Mouse (Mus musculus) A20 (cell line): ENCODE results near the gene Rgl1.

ENCODE experiments used
- DNase-seq: peaks from one replicate; pipeline ENCODE4 v3.0.0-alpha.2; 2011; ENCODE audit warnings: low read depth, low spot score

Rgl1 gene

DNA sequence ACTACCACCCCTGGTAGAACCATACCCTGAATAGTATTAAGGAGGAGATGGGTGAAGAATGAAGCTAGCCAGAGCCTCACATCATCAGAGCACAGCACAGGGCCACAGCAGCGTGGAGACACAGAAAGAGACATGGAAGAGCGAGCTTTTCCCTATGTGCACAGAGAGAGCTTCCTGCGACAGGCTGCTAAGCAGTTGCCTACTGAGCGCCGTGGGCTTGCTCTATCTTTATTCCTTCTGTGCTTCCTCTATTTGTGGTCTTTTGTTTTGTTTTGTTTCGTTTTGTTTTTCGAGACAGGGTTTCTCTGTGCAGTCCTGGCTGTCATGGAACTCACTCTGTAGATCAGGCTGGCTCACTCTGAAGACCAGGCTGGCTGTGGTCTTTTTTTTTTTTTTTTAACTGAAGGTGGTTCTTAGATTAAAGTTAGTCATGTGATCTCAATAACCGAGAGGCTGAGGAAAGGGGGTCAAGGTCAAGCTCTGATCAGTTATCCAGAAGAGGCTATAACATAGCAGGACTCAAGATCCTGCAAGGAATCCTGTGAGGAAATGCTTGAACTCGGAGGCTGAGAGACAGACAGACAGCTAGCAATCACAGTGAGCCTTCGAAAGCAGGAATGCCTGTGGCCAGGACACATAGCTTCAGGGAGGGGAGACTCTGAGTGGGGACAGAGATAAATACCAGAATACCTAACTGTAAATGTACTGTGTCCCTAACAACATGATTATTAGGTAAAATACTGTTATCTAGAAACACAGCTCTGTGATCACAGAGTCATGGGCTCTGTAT, 150.0 kb downstream of the Rgl1 start:
- peak; percentile 9 for DNase-seq

DNA sequence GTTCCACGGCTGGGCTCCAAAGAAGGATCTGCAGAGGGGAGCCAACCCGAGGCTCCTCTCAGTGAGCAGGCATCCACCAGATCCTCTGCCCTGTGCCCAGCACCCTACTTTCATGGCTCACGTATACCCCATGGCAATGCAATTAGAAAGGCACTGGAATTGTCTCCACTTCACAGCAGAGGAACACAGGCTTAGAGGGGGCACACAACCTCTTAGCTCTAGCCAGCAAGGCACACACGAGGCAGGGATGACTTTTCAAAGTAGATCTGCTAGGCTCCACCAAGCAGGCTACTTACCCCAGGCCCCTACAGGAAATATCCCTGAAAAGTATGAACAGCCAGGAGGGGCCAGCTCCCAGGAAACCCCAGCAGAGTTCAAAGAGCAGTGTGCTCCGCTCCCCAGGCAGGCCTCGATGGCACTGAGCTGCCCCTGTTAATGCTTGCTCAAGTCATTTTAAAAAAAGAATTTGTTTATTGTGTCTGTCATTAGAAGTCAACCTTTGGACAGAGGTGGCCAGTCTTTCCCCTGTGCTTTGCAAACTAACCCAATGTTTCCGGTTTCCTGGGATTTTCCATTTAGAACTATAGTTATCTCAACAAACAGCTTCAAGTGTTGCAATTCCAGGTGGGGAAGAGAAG, 151.3 kb downstream of the Rgl1 start:
- no peak for DNase-seq

DNA sequence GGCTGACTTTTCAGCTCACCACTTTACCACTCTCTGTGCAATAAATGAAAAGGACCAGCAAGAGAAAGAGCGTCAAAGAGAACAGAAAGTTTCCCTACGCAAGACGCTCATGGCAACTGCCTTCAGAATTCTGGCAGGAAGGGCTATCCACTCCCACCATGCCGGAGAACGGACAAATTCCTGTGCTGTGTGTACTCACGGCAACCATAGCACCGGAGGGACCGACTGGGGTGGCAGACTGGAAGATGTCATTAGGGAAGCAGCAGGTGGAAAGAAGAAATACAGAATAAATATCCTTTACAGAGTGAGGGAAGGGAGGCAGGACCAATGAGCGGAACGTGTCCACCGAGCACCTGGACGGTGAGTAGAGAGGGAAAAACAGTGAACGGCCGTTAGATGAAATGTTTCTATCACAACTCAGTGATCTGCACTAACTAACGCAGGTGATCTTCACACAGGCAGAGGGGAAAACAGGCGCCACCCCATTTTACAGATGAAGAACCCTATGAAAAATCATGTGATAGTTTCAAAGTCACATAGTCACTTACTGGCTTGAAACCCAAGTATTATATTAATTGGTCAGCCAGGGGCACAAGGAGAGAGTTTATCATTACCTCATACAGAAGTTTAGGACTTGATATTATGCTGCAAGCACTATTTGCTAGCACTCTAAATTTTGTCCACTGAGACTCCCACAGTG, 152.8 kb downstream of the Rgl1 start:
- DNase-seq, result no peak

- DNase-seq, result no peak
Measured at GRCm38 (mm10) chr1:152612535-152613157, 153.5 kb downstream of the Rgl1 start.

DNA sequence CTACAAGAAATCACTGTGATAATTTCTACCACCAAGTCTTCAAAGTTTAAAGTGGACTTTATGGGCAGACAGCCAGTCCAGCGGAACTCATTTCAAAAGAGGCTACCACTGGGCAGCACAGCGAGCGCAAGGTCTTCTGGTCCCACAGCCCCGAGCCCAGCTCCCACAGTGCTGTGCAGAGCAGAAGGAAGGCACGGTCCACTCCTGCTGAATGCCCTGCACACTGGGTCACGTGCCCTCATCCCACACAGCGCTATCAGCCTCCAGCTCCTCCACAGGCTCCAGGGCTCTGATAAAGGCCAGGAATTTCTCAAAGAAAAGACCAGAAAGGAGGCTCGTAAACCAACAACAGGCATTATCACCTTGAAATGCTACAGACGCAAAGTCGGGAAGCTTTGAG, 156.6 kb downstream of the Rgl1 start:
- no peak for DNase-seq

- DNase-seq, result no peak
Measured at GRCm38 (mm10) chr1:152609006-152609405, 157.1 kb downstream of the Rgl1 start.

- no peak for DNase-seq
Measured at GRCm38 (mm10) chr1:152607765-152608164, 158.4 kb downstream of the Rgl1 start.

GRCm38 (mm10) chr1:152606727-152607126, 159.4 kb downstream of the Rgl1 start:
- DNase-seq, result no peak

GRCm38 (mm10) chr1:152605895-152606625, 160.1 kb downstream of the Rgl1 start:
- DNase-seq, result no peak

GRCm38 (mm10) chr1:152604147-152604546, 162.0 kb downstream of the Rgl1 start:
- no peak for DNase-seq

GRCm38 (mm10) chr1:152603628-152604027, 162.5 kb downstream of the Rgl1 start:
- no peak for DNase-seq

- DNase-seq, result no peak
Measured at GRCm38 (mm10) chr1:152600494-152600893, 165.7 kb downstream of the Rgl1 start.

- no peak for DNase-seq
Measured at GRCm38 (mm10) chr1:152599347-152599746, 166.8 kb downstream of the Rgl1 start.

DNA sequence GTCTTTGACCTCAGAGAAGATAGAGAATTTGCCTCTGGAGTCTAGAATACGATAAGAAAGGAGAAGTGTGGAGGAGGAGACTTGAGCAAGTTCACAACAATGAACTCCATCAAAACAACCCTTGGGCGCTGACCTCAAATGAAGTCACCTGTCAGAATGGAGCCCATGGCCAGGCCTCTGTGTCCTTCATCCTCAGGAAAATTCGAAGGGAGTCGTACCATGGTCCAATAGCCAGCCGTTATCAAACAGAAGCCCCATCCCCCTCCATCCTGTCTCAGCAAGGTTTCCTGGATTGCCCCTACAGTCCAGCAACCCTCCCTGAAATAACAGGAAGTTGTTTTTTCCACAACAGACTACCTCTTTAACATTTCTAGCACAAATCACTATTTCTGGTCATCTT, 171.5 kb downstream of the Rgl1 start:
- DNase-seq, result no peak

GRCm38 (mm10) chr1:152593831-152594549, 172.2 kb downstream of the Rgl1 start:
- no peak for DNase-seq

GRCm38 (mm10) chr1:152593382-152593781, 172.8 kb downstream of the Rgl1 start:
- no peak for DNase-seq

DNA sequence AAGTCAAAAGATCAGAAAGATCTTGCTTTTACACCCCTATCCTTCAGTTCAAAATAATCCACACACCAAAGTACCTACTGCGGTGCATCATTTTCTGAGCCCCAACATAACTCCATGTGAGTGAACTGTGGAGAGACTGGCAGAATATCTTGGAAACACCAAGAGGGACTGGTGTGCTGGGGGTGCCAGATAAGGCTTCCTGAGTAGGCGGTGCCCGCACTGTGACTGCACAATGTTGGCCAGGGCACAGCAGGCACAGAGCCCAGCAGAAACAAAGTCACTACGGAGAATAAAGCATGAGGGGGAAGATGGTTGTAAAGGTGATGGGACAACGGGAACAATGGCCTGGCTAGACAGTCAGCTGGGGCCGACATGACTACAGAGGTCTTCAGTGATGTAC, 173.5 kb downstream of the Rgl1 start:
- DNase-seq, result no peak

DNA sequence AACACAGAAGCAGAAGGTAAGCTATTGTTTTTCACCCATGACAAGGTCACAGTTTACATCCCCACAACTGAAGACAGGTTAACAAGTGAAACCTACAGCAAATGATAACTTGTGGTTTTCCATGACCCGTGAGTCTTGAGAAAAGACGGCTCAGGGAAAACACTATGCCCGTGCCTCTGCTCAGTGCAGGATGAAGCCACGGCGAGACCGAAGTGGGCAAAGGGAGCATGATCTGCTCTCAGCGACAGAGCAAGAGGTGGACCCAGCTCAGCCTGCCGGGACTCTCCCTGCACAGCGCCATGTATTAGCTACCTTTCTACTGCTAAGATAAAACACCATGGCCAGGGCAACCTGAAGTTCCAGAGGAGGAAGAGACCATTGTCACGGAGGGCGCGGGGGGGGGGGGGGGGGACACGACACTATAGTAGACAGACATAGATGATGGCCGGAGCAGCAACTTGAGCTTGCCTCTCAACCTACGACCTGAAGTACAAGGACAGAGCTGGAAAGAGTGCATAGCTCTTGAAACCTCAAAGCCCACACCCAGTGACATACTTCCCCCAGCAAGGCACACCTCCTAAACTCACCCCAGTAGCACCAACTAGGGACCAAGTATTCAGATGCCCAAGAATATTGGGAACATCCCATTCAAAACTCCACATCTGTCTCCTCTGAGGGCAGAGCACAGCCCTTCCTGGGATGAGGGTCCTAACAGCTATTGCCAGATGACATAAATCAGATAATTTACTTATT, 174.2 kb downstream of the Rgl1 start:
- no peak for DNase-seq

- DNase-seq, result no peak
Measured at GRCm38 (mm10) chr1:152590321-152590720, 175.8 kb downstream of the Rgl1 start.

GRCm38 (mm10) chr1:152589331-152589935, 176.7 kb downstream of the Rgl1 start:
- no peak for DNase-seq
